Mouse (Mus musculus) hindbrain, embryonic 12.5 days (tissue): ENCODE data around the gene Nup155. TPM values are rescaled to one million over a fixed set of nuclear protein-coding genes. Genes with fewer than 3 reads are reported as not detected.
A peak's percentile ranks its signal among the peaks of the same experiment; 100 is the strongest.
"Not testable (repeated sequence)": the region's sequence is repeated elsewhere in the genome, so short reads cannot be mapped to it uniquely, and the experiment has no call there.

Experiments used
- ATAC-seq: fragments of 200-750 bp; cut with Nextera tagmentation; 2 replicates; pipeline ENCODE4 v1.8.0; 2017; ENCODE audit warnings: moderate TSS enrichment; ENCODE audit not compliant: low FRiP score
- H3K27ac ChIP-seq: fragments of 300-500 bp; sonication (generic); 2 replicates; pipeline ENCODE4 v1.5.1; 2016; ENCODE audit warnings: mild to moderate bottlenecking
- H3K27me3 ChIP-seq: fragments of 300-500 bp; sonication (generic); 2 replicates; pipeline ENCODE4 v1.6.1; 2016; ENCODE audit warnings: mild to moderate bottlenecking
- H3K36me3 ChIP-seq: fragments of 300-500 bp; sonication (generic); 2 replicates; pipeline ENCODE4 v1.6.1; 2016; ENCODE audit warnings: mild to moderate bottlenecking
- H3K4me1 ChIP-seq: fragments of 300-500 bp; sonication (generic); 2 replicates; pipeline ENCODE4 v1.6.1; 2016
- H3K4me2 ChIP-seq: fragments of 300-500 bp; sonication (generic); replicated peaks from 2 replicates; pipeline ENCODE4 v1.6.1; 2016; ENCODE audit warnings: mild to moderate bottlenecking
- H3K4me3 ChIP-seq: fragments of 300-500 bp; sonication (generic); 2 replicates; pipeline ENCODE4 v1.5.1; 2016; ENCODE audit warnings: mild to moderate bottlenecking
- H3K9ac ChIP-seq: fragments of 300-500 bp; sonication (generic); 2 replicates; pipeline ENCODE4 v1.6.1; 2016; ENCODE audit warnings: mild to moderate bottlenecking, moderate library complexity
- H3K9me3 ChIP-seq: fragments of 300-500 bp; sonication (generic); replicated peaks from 2 replicates; pipeline ENCODE4 v1.6.1; 2016; ENCODE audit warnings: mild to moderate bottlenecking
- WGBS: fragments of 180-500 bp; shearing (Covaris S2); methylation state at CpG from one replicate; pipeline ENCODE4 v1.1.7; 2016; 5-methylcytosine and 5-hydroxymethylcytosine counted together
- polyA plus RNA-seq: library from polyadenylated mRNA; unstranded; fragments of >200 nt; fragmentation: Nextera tagmentation; extraction: Ambion mirVana; gene quantifications from 2 replicates; pipeline ENCODE4 v1.2.1, GENCODE M21; 2016

Gene Nup155
- polyA plus RNA-seq, result 20.6 and 21.6 TPM in 2 replicates

DNA sequence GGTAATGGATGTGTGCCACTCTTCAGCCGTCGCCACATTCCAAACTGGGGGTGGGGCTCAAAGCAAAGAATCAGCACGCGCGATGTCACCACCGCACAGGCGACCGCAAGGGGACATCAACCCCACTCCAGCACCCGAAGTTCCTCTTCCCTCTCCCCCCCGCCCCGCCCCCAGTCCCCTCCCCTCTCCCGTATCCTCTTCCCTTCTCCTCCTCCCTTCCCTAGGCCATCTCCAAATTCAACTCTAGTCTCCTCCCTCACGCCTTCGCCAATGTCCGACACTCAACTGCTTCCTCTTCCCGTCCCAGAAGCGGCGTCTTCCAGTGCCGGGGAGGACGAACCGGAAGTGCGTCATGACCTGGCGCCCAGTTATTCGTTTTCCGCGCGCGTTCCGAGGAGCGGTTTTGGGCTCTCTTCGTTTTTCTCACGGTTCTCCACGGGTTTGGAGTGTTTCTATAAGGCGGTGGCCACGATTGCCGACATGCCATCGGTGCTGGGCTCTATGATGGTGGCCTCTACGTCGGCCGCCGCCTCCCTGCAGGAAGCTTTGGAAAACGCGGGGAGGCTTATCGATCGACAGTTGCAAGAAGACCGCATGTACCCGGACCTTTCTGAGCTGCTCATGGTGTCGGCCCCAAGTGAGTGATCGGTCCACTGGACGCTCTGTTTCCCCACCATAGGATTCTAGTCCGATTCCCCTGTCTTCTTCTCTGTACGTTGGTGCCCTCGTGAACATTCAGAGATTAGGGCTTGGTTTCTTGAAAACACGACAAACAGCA is at the start of gene Nup155:
Gene Nup155, plus strand, starts transcription at position 308 of the 778 bp plus-strand sequence.
- H3K4me2 ChIP-seq, result peak within 1 kb of the TSS; percentile 79
- peaks cover 22% of the 10 kb centered on the region for H3K36me3 ChIP-seq
- H3K9ac ChIP-seq, result peak within 1 kb of the TSS; percentile 80
- under 1% methylated on average over 54 of the region's 54 CpGs for WGBS
- H3K27ac ChIP-seq, result peak within 1 kb of the TSS; percentile 64
- H3K9me3 ChIP-seq, result no peaks in the 10 kb centered on the region
- peaks cover 19% of the 10 kb centered on the region for H3K4me1 ChIP-seq
- no peaks in the 10 kb centered on the region for H3K27me3 ChIP-seq
- ATAC-seq, result peak; percentile 97
- H3K4me3 ChIP-seq, result peak within 1 kb of the TSS; percentile 80

DNA sequence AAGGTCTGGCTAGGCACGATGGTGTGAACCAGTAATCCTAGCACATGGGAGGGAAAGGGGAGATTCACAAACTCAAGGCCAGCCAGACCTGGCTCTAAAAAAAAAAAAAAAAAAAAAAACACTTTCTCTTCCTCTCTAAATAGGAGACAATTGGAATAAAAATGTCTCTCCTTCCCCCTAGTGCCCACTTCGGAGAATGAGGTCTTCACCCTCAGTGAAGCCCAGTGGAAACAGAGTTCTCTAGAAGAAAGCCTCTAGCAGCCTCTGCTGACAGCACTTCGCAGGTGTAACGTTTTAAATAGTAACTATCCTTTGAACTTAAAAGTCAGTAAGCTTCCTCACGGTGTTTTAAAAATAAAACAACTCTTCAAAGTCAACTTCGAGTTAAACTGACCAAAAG is 43.9 kb upstream of the Nup155 start:
- no peaks in the 10 kb centered on the region for H3K27me3 ChIP-seq
- peaks cover 14% of the 10 kb centered on the region for H3K36me3 ChIP-seq
- no peak overlapping the region for H3K9ac ChIP-seq
- H3K4me1 ChIP-seq, result no peaks in the 10 kb centered on the region
- no peak overlapping the region for H3K27ac ChIP-seq
- H3K4me2 ChIP-seq, result no peak overlapping the region
- 86% methylated on average over 6 of the region's 6 CpGs for WGBS
- no peaks in the 10 kb centered on the region for H3K9me3 ChIP-seq
- no peak for ATAC-seq
- no peak overlapping the region for H3K4me3 ChIP-seq

DNA sequence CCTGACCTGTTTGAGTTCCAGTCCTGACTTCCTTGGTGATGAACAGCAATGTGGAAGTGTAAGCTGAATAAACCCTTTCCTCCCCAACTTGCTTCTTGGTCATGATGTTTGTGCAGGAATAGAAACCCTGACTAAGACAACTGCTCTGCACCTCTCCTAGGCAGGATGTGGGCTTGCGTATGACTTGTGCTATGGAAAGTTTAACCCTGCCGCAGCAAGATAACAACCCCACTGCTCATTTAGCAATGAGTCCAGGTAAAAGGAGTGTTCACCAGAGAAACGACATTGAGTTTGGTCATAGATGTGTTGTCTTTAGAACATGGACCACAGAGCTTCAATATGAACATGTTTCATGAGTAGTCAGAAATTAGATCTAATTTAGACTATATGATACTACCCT is 35.9 kb upstream of the Nup155 start:
- not testable (repeated sequence) for H3K27me3 ChIP-seq, ATAC-seq

GRCm38 (mm10) chr15:8082139-8082538 is 26.9 kb upstream of the Nup155 start:
- Histone ChIP-seq H3K27ac (no peak overlapping the region), H3K9me3 (no peaks in the 10 kb centered on the region), H3K9ac (no peak overlapping the region), H3K27me3 (no peaks in the 10 kb centered on the region), H3K36me3 (peaks cover 24% of the 10 kb centered on the region), H3K4me3 (no peak overlapping the region), H3K4me1 (no peaks in the 10 kb centered on the region), H3K4me2 (no peak overlapping the region)
- ATAC-seq, result no peak
- WGBS, result 95% methylated on average over 8 of the region's 8 CpGs

More for the DNA sequence above, 35.9 kb upstream of the Nup155 start:
- not testable (repeated sequence) for H3K9ac ChIP-seq, H3K4me1 ChIP-seq, H3K9me3 ChIP-seq, H3K4me2 ChIP-seq, H3K4me3 ChIP-seq, H3K27ac ChIP-seq
- peaks cover 46% of the 10 kb centered on the region for H3K36me3 ChIP-seq
- 98% methylated on average over 3 of the region's 3 CpGs for WGBS

- Histone ChIP-seq H3K9ac (no peak overlapping the region), H3K4me2 (no peak overlapping the region), H3K4me1 (no peaks in the 10 kb centered on the region), H3K27me3 (no peaks in the 10 kb centered on the region), H3K4me3 (no peak overlapping the region), H3K36me3 (peaks cover 17% of the 10 kb centered on the region), H3K27ac (no peak overlapping the region), H3K9me3 (no peaks in the 10 kb centered on the region)
- ATAC-seq, result no peak
- WGBS, result 91% methylated on average over 4 of the region's 4 CpGs
Measured at GRCm38 (mm10) chr15:8087293-8087692, 21.8 kb upstream of the Nup155 start.

DNA sequence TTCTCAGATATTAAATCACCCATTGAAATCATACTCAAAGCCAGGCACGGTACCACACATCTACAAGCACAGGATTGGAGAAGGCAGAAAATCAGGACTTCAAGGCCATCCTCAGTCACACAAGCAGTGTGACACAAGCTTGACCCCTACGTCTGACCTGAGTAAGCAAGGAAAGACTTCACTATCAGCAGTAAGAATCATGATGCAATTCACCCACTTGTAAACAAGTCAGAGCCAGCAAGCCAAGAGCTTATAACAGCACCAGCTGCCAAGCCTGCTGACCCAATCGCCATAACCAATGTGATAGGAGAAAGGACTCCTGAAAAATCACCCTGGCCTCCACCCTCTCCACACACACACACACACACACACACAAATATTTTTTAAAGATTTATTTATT is 20.4 kb upstream of the Nup155 start:
- Histone ChIP-seq H3K27ac (no peak overlapping the region), H3K27me3 (no peaks in the 10 kb centered on the region), H3K9ac (no peak overlapping the region), H3K4me2 (no peak overlapping the region), H3K4me1 (no peaks in the 10 kb centered on the region), H3K9me3 (no peaks in the 10 kb centered on the region), H3K4me3 (no peak overlapping the region), H3K36me3 (peaks cover 25% of the 10 kb centered on the region)
- 91% methylated on average over 3 of the region's 3 CpGs for WGBS
- ATAC-seq, result no peak

DNA sequence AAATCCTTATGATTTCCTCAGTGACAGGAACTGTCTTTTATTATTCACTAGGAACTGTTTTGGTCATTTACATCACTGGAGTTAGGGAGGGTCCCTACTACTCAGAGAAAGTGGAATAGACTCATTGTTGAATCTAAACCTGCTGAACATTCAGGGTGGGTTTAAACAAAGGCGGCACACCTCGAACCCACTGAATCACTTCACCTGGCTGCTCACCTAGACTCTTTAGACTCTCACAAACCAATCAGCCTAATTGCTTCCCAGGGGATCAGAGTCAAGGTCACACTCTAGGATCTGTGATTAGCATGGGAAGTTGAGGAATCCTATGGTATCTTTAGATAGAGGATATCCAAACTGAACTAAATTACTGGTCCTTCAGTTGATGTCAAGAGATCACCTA is 18.4 kb upstream of the Nup155 start:
- WGBS, result 94% methylated on average over 2 of the region's 2 CpGs
- Histone ChIP-seq H3K4me1 (no peaks in the 10 kb centered on the region), H3K9me3 (no peaks in the 10 kb centered on the region), H3K27ac (no peak overlapping the region), H3K9ac (no peak overlapping the region), H3K4me2 (no peak overlapping the region), H3K36me3 (peaks cover 38% of the 10 kb centered on the region), H3K27me3 (no peaks in the 10 kb centered on the region), H3K4me3 (no peak overlapping the region)
- no peak for ATAC-seq

- WGBS, result 79% methylated on average over 1 of the region's 1 CpGs
- H3K36me3 ChIP-seq, result peaks cover 45% of the 10 kb centered on the region
Measured at GRCm38 (mm10) chr15:8092668-8093067, 16.4 kb upstream of the Nup155 start.

GRCm38 (mm10) chr15:8097853-8098252 is 11.2 kb upstream of the Nup155 start:
- 21% methylated on average over 7 of the region's 7 CpGs for WGBS
- Histone ChIP-seq H3K36me3 (peaks cover 27% of the 10 kb centered on the region), H3K9me3 (no peaks in the 10 kb centered on the region), H3K27me3 (no peaks in the 10 kb centered on the region), H3K4me2 (peak overlapping the region; percentile 65), H3K4me3 (peak overlapping the region; percentile 20; the same call in 1 of the 2 replicates), H3K27ac (no peak overlapping the region), H3K9ac (no peak overlapping the region), H3K4me1 (peaks cover 4% of the 10 kb centered on the region)
- no peak for ATAC-seq

More at GRCm38 (mm10) chr15:8092668-8093067, 16.4 kb upstream of the Nup155 start:
- H3K27me3 ChIP-seq, ATAC-seq, H3K9me3 ChIP-seq, H3K27ac ChIP-seq, H3K4me2 ChIP-seq, H3K4me1 ChIP-seq, H3K9ac ChIP-seq, H3K4me3 ChIP-seq: not testable (repeated sequence)

- no peaks in the 10 kb centered on the region for H3K27me3 ChIP-seq
- peak within 1 kb of the TSS; percentile 84 for H3K9ac ChIP-seq
- H3K4me2 ChIP-seq, result peak within 1 kb of the TSS; percentile 65
- ATAC-seq, result peak; percentile 97
- 2% methylated on average over 56 of the region's 56 CpGs for WGBS
- H3K4me1 ChIP-seq, result peaks cover 4% of the 10 kb centered on the region
- H3K36me3 ChIP-seq, result peaks cover 20% of the 10 kb centered on the region
- H3K9me3 ChIP-seq, result no peaks in the 10 kb centered on the region
- peak within 1 kb of the TSS; percentile 87 for H3K4me3 ChIP-seq
- H3K27ac ChIP-seq, result peak within 1 kb of the TSS; percentile 60; the same call in 1 of the 2 replicates
Measured at GRCm38 (mm10) chr15:8098774-8099749, 10.0 kb upstream of the Nup155 start, which contains the start of gene Wdr70. TSS of gene Wdr70 (minus strand) at chr15:8099209.

GRCm38 (mm10) chr15:8101975-8102542 is 7.0 kb upstream of the Nup155 start:
- not testable (repeated sequence) for ATAC-seq, H3K9me3 ChIP-seq, H3K9ac ChIP-seq, H3K36me3 ChIP-seq, H3K4me1 ChIP-seq, H3K4me2 ChIP-seq, H3K4me3 ChIP-seq, H3K27ac ChIP-seq, H3K27me3 ChIP-seq
- 90% methylated on average over 15 of the region's 15 CpGs for WGBS
